Mouse (Mus musculus) brain, embryonic 18.5 days (tissue): Measurements from ENCODE around the gene Wnk1.

ENCODE experiments used
- DNase-seq: peaks from one replicate; pipeline ENCODE4 v3.0.0-alpha.2; 2012; ENCODE audit warnings: low read depth, low spot score

Wnk1 gene

GRCm38 (mm10) chr6:120040557-120040857, 2.0 kb upstream of the Wnk1 start:
- DNase-seq, result no peak

DNA sequence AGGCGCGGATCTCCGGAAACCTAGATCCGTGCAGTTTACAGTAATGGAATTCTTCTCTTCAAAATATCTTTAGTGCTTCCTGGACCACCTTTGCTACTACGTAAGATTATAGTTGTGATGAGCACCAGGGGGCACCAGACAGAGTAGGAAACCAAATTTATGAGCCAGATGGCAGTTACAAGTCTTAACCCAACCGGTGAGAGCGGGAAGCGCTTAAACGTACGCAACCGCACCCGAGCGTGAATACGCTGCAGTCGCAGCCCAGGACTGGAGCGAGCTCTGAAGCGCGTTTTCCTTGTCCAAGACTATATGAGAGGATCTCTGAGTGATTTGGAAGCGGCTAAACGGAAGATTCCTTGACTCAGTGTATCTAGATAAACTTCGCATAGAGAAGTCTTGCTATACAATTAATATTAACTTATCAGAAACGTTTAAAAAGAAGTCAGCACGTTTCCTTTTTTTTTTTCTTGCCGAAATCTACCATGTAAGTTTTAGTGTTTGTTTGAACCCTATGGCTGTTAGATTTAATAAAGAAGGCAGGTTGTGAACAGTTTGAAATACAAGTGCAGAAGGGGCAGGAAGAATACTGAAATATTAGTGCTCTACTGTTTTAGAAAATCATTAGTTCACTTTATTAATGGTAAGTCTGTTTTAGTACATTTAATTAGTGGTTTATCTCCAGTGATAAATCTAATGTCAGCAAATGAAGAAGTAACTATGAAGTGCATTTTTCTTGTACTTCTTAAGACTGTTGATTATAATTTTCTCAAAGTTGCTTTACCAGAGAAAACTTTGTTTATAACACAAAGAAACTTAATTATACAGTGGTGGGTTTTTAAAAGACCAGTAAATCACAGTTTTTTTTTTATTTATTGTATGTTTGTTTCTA, 1.4 kb upstream of the Wnk1 start:
- DNase-seq, result no peak

GRCm38 (mm10) chr6:120039256-120039563, 738 bp upstream of the Wnk1 start:
- no peak for DNase-seq

- no peak for DNase-seq
Observed at GRCm38 (mm10) chr6:120037636-120038365, 671 bp downstream of the Wnk1 start.

GRCm38 (mm10) chr6:120037004-120037635, 1.4 kb downstream of the Wnk1 start:
- DNase-seq, result no peak

DNA sequence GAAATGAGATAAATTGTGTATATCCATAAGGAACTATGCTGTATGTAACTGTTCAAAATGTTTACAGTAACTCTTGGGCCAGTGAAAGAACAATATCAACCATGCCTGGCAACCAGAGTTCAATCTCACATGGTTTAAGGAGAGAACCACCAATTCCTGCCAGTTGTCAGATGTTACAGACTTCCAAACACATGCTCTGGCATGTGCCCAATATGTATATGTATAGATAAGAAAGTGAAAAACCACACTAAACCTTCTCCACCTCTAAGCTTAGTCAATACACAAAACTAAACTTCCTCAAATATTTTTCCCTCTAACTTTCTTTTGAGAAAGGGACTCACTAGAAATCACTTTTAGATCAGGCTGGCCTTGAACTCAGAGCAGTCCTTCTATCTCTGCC, 13.9 kb downstream of the Wnk1 start:
- no peak for DNase-seq

DNA sequence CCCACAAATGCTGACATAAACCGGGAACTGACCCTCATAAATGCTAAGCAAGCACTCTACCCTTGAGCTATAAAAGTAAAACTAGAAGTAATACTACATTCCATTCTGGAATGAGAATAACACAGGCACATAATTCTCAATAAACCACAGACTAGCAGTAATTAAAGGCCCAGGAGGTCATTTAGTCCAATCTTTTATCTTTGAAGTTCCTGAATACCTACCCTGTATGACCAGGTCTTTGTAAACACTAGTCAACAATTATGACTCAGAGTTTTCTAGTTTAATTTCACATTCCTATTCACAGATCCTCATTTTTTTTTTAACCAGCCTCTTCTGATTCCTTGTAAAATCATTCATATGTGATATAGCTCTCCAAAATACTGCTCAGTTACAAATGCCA, 14.7 kb downstream of the Wnk1 start:
- no peak for DNase-seq

DNA sequence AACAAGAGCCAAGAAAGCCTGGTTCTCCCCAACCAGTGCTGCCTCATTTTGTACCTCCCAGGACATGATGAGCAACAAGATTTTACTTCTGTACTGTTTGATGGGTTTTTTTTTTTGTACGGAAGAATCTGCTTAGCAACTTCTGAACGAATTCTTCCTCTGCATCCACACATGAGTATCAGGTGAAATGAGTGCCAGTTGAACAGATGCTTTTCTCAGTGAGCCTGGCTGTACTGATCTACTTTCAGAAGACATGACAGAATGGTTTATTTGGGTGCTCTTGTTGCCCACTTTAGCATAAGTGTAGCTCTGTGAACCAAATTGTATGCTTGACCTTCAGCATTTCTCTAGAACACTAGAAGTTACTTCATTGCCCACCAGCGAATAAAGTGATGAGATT, 16.4 kb downstream of the Wnk1 start:
- no peak for DNase-seq

GRCm38 (mm10) chr6:120019697-120020096, 18.8 kb downstream of the Wnk1 start:
- no peak for DNase-seq

DNA sequence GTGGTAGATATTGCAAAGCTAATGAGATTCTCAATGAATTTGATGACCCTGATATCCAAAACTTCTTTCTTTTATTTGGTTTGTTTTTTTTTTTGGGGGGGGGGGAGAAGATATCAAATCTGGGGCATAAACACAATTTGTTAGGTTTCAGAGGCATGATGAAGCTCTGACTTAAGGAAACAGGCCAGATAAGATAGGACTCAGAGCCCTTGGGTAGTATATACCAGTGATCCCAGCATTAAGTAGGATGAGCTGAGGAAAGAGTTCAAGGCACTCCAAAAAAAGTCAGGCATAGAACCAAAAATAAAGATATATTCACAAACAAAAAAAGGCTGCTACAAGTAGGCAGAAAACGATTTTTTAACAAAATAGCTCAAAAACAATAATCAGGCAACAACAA, 25.3 kb downstream of the Wnk1 start:
- DNase-seq, result no peak

DNA sequence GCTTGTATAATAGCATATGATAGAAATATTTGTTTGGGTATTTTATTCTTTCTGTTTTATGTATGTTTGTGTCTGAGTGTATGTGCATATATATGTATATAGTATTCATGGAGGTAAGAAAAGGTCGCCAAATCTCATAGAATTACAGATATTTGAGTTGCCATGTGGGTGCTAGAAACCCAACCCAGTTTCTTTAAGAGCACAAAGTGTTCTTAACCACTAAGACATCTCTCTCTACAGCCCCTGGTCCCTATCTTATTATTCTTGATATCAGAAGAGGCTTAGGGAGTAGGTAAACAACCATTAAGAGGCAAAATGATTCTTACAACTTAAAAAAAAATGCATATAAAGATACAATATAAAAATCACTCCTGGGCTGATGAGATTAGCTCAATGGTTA, 27.0 kb downstream of the Wnk1 start:
- no peak for DNase-seq

GRCm38 (mm10) chr6:120011001-120011400, 27.5 kb downstream of the Wnk1 start:
- DNase-seq, result no peak

DNA sequence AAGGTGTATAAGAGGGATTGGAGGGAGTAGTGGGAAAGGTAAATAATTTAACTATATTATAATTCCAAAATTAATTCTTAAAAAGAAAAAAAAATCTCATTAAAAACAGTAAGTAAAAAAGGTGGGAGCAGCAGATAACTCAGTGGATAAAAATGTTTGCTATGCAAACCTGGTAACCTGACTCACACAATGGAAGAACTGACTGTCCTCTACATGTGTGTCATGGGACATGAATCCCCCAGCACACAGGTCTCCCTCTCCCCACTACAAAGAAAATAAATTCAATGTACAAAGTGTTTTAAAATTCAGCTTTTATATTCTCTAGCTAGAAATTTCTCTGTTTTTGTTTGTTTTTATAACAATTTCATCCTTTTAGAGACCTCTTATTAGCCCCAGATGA, 27.9 kb downstream of the Wnk1 start:
- no peak for DNase-seq

DNA sequence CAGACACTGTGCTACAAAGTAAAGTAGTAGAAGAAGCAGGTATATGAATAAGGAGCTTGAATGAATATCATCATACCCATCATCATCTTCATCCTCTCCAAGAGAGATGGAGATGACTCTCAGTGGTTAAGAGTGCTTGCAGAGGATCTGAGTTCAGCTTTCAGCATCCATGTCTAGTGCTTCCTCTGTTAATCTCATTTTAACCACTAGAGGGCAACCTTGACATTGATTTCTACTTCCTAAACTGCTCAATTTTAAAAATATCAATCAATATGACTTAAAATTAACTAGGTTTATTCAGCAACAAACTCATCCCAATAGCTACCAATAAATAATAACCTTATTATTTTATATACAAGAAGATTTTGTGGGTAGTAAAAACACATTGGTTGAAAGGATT, 36.8 kb downstream of the Wnk1 start:
- DNase-seq, result peak; percentile 14

DNA sequence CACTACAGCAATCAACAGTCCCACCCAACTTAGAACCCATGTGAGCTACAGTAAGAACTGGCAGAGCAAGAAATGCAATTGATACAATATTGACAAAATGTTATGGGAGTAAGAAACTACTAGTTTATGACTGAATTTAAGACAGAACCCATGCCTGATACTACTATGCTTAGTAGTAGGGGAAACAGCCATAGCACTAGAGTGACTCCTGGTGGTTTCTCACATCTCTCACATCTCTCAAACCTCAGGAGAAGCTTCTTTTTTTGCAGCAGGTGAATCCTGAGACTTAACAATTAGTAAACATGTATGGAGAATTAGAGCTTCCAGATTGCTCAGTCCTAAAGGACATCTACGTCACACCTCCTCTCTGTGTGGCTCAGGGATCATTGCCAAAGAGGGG, 42.0 kb downstream of the Wnk1 start:
- DNase-seq, result no peak

DNA sequence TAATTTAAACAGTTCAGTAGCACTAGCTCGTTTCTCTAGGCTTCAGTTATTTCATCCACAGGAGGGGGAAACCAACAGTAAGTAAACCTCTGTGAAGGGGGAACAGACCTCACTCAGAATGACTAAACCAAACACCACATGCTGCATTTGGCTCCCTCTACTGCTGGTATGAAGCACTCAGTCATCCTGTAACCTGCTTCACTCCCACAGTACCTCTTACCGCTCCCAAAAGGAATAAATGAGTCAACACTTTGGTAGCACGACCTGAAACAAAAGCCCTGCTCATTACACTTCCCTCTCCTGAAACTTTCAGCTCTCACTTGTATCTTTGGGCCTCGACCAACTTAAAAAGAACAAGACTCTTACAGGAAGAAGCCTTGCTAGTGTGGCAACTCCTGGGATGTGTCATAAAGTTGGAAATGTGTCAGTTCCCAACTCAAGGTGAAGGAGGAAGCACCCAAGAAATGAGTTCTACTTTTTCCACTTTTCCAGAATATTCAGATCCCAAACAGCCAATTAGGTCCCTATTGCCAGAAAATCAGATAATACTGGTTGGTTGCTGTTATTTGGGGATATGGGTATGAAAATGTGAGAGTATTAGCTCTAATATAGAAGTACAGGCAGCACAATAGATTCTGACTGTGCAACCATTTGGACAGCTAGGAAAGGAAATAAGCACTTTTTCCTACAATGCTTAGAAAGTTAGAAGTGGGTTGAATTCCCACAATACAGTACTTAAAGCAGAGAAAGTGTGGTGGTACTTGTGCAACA, 114.1 kb downstream of the Wnk1 start:
- peak; percentile 6 for DNase-seq

GRCm38 (mm10) chr6:119922544-119922943, 115.9 kb downstream of the Wnk1 start:
- no peak for DNase-seq

DNA sequence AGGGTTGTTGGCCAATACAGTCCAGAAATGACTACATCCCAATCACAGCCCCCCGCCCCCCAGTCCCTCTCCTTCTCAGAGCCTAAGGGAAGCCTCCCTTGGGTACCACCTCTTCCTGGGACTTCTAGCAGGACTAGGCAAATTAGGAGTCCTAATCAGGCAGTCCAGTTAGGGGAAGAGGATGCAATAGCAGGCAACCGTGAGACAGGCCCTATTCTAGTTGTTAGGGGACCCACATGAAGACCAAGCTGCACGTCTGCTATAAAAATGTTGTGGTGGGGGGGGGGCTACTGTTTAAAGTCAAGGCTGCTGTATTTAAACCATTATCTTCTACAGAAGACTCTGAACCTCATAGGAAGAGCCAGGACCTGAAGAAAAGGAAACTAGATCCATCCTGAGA, 116.3 kb downstream of the Wnk1 start:
- DNase-seq, result no peak

GRCm38 (mm10) chr6:119918561-119919181, 119.8 kb downstream of the Wnk1 start:
- no peak for DNase-seq

GRCm38 (mm10) chr6:119915710-119916109, 122.8 kb downstream of the Wnk1 start:
- DNase-seq, result no peak

DNA sequence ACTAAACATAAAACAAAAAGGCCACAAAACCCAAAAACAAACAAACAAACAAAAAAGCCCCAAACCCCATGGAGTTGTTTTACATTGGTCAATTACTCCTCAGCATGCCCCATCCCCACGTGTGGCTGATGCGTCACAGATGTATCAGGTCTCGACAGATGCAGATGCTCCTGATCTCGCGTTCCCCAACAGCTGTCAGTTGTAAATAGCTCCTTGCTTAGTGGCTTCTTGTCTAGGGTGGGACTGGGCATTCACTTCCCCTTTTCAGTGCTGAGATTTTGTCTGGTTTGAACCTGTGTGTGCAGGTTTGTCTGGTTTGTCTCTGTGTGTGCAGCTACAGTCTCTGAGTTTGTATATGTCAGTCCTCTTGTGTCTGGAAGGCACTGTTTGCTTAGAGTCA, 126.4 kb downstream of the Wnk1 start:
- no peak for DNase-seq

- no peak for DNase-seq
Observed at GRCm38 (mm10) chr6:119905461-119905860, 133.0 kb downstream of the Wnk1 start.
